In genomic region chr7:75827357-75827756, GRCm38 (mm10) we compare ENCODE assay signal across 8 mouse cellular contexts. TPM values are rescaled to one million over a fixed set of nuclear protein-coding genes. Genes with fewer than 3 reads are reported as not detected.
DNase-seq lines count a peak whose midpoint lies in the region; ATAC-seq and TF ChIP-seq lines count a peak whose summit lies in the region.

No protein-coding gene starts in this region.

- DNase-seq in heart, embryonic 10.5 days (ENCODE audit: low spot score): no peak
- no peak for DNase-seq in heart, postnatal 4 days
- DNase-seq in testis, postnatal 14 days (ENCODE audit: low spot score): peak; percentile 73
- DNase-seq in testis, postnatal 10 days (ENCODE audit: low spot score): no peak
- DNase-seq in left cerebral cortex, adult 18-20 months (ENCODE audit: low spot score in 2 of 2): no peak
- no peak for DNase-seq in left cerebral cortex, adult 2 months (ENCODE audit: extremely low spot score in 1 of 2, low spot score in 2 of 2)

- no peak overlapping the region for H3K9ac ChIP-seq in hindbrain, embryonic 12.5 days

- peak; percentile 58 for ATAC-seq in erythroid progenitor cell, adult 5-6 weeks (replicated peaks; ENCODE audit: low FRiP score, poor library complexity, severe bottlenecking)
- ATAC-seq in hindbrain, embryonic 12.5 days (ENCODE audit: low FRiP score): no peak

- H3K4me1 ChIP-seq in heart, embryonic 10.5 days: peaks cover 16% of the 10 kb centered on the region
- H3K4me1 ChIP-seq in hindbrain, embryonic 12.5 days: no peaks in the 10 kb centered on the region

- no peaks in the 10 kb centered on the region for H3K9me3 ChIP-seq in heart, embryonic 10.5 days
- no peaks in the 10 kb centered on the region for H3K9me3 ChIP-seq in hindbrain, embryonic 12.5 days (replicated peaks)

- no peak for TF ChIP-seq CTCF in left cerebral cortex, adult 2 months (IDR thresholded peaks at IDR 0.05)

- H3K4me2 ChIP-seq in hindbrain, embryonic 12.5 days (replicated peaks): no peak overlapping the region

- H3K36me3 ChIP-seq in heart, embryonic 10.5 days: no peaks in the 10 kb centered on the region
- no peaks in the 10 kb centered on the region for H3K36me3 ChIP-seq in hindbrain, embryonic 12.5 days

- no peaks in the 10 kb centered on the region for H3K27me3 ChIP-seq in heart, embryonic 10.5 days (ENCODE audit: insufficient read depth, poor library complexity, severe bottlenecking)
- H3K27me3 ChIP-seq in hindbrain, embryonic 12.5 days: no peaks in the 10 kb centered on the region

- intact Hi-C loops in left cerebral cortex, adult 2 months (cut with DNase I): loop anchor here (5.0 kb wide), 1 partner anchor 85 kb away; no protein-coding TSS in a partner anchor

- peak overlapping the region; percentile 72; the same call in 1 of the 2 replicates for H3K27ac ChIP-seq in heart, embryonic 10.5 days
- no peak overlapping the region for H3K27ac ChIP-seq in hindbrain, embryonic 12.5 days
- no peak overlapping the region for H3K27ac ChIP-seq in left cerebral cortex, adult 2 months

- H3K4me3 ChIP-seq in heart, embryonic 10.5 days: no peak overlapping the region
- H3K4me3 ChIP-seq in hindbrain, embryonic 12.5 days: no peak overlapping the region
- no peak overlapping the region for H3K4me3 ChIP-seq in left cerebral cortex, adult 2 months

- 70% methylated on average over 1 of the region's 1 CpGs for WGBS in heart, embryonic 10.5 days
- WGBS in hindbrain, embryonic 12.5 days: 90% methylated on average over 1 of the region's 1 CpGs

RNA-seq across cellular contexts. Expression of gene Klhl25, which starts 20.8 kb away (rescaled TPM):
- 12.7 and 15.0 TPM in 2 replicates for polyA plus RNA-seq in heart, embryonic 10.5 days (2016; fragmentation: Nextera tagmentation; extraction: Ambion mirVana)
- 10 to 100 TPM in 1 of 2 experiments, 1 to 10 TPM in 1; 9.6 to 12.2 TPM for total RNA-seq in heart, postnatal 4 days (2021)
- 8.6 and 28.1 TPM in 2 replicates for total RNA-seq in erythroid progenitor cell, adult 5-6 weeks (2015; ENCODE audit: low replicate concordance)
- total RNA-seq in erythroid progenitor cell, adult 5-6 weeks (2017; ENCODE audit: low replicate concordance): 25.9 and 41.9 TPM in 2 replicates
- 26.0 and 26.7 TPM in 2 replicates for polyA plus RNA-seq in hindbrain, embryonic 12.5 days (2016; fragmentation: Nextera tagmentation; extraction: Ambion mirVana)
- 10 to 100 TPM in 1 of 2 experiments, 1 to 10 TPM in 1; 9.5 to 10.1 TPM for total RNA-seq in left cerebral cortex, adult 18-20 months (2021)
- 1 to 10 TPM; 7.4 to 9.3 TPM for total RNA-seq in left cerebral cortex, adult 2 months (2021)
